Mouse (Mus musculus) brain, embryonic 14.5 days (tissue): ENCODE measurements at regions not wholly inside any gene's neighbourhood (a gene's known extent, or its start where the extent isn't known, plus 50 kb on each side); places are given as distances from the start of the nearest gene placed in this dataset.

ENCODE experiments used
- CTCF ChIP-seq: fragments of 200-500 bp; IDR thresholded peaks from 2 replicates; pipeline ENCODE4 v1.5.1; 2012; ENCODE audit warnings: inconsistent platforms, mild to moderate bottlenecking, moderate library complexity, borderline replicate concordance; ENCODE audit not compliant: insufficient read depth, insufficient read length; ENCODE audit errors: extremely low read depth
- POLR2A ChIP-seq: fragments of 200-500 bp; IDR thresholded peaks from 2 replicates; pipeline ENCODE4 v1.6.1; 2012; ENCODE audit warnings: mild to moderate bottlenecking, inconsistent platforms, borderline replicate concordance; ENCODE audit not compliant: poor library complexity, insufficient read depth, insufficient read length, severe bottlenecking; ENCODE audit errors: extremely low read depth

DNA sequence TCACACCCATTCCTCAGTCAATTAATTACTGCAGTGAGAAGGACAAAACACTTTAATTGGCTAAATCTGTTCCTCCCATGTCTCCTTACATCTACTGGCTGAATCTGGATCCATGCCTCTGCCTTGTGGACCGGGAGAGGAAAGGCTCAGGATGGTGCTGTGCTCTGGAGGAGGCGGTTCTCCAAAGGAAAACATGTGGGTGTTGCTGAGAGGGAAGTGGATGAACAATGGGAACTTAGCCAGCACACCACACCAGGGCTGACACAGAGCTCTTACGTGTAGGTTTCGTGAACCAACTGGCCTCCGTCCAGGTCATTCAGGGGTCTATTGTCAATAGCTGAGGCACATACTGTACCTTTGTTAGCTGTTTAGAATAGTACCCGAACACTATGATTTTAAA lies 69.3 kb upstream of the Tcf12 start:
- no peak for TF ChIP-seq POLR2A
- no peak for TF ChIP-seq CTCF
